Mouse (Mus musculus): ENCODE results near the gene Arpp19. TPM values are rescaled to one million over a fixed set of nuclear protein-coding genes. Genes with fewer than 3 reads are reported as not detected.

Gene Arpp19
- polyA plus RNA-seq, 1 experiment from 2014 or later: 219 TPM

GRCm38 (mm10) chr9:75087823-75088222, 50.4 kb downstream of the Arpp19 start:
- Histone ChIP-seq H3K9me3 (ENCODE audit: control insufficient read depth, low read length) (no peaks in the 10 kb centered on the region), H3K4me1 (ENCODE audit: control insufficient read depth in 2 of 2, insufficient read depth in 2 of 2, low read length in 2 of 2) (peaks cover 0 to 21% of the 10 kb centered on the region in 2 experiments; a peak in 3 of 4 replicates), H3K27ac (replicated peaks in 1 of 2; ENCODE audit: control insufficient read depth in 1 of 2, insufficient read depth in 1 of 2, low read depth in 2 of 2, low read length in 2 of 2) (peak overlapping the region; percentile 54 to 61; a peak in 3 of 4 replicates), H3K9ac (ENCODE audit: low read length) (peak overlapping the region; percentile 34), H3K36me3 (ENCODE audit: control insufficient read depth, insufficient read depth, low read length) (no peaks in the 10 kb centered on the region), H3K27me3 (ENCODE audit: control insufficient read depth, insufficient read depth, low read length) (no peaks in the 10 kb centered on the region), H3K4me3 (ENCODE audit: control insufficient read depth in 1 of 2, insufficient read depth in 1 of 2, low read depth in 1 of 2, low read length in 2 of 2) (no peak overlapping the region), H3K4me2 (ENCODE audit: low read length) (peak overlapping the region; percentile 52)
- ATAC-seq (ENCODE audit: insufficient number of reproducible peaks, insufficient read depth, low FRiP score, low read depth): no peak
- WGBS: 41% methylated on average over 2 of the region's 2 CpGs

GRCm38 (mm10) chr9:75089285-75089684, 51.9 kb downstream of the Arpp19 start:
- H3K4me2 ChIP-seq (ENCODE audit: low read length): no peak overlapping the region
- H3K27ac ChIP-seq (replicated peaks in 1 of 2; ENCODE audit: control insufficient read depth in 1 of 2, insufficient read depth in 1 of 2, low read depth in 2 of 2, low read length in 2 of 2): no peak overlapping the region
- no peak overlapping the region for H3K9ac ChIP-seq (ENCODE audit: low read length)
- 46% methylated on average over 3 of the region's 3 CpGs for WGBS
- H3K36me3 ChIP-seq (ENCODE audit: control insufficient read depth, insufficient read depth, low read length): no peaks in the 10 kb centered on the region
- H3K4me3 ChIP-seq (ENCODE audit: control insufficient read depth in 1 of 2, insufficient read depth in 1 of 2, low read depth in 1 of 2, low read length in 2 of 2): no peak overlapping the region
- peaks cover 0 to 21% of the 10 kb centered on the region in 2 experiments; a peak in 3 of 4 replicates for H3K4me1 ChIP-seq (ENCODE audit: control insufficient read depth in 2 of 2, insufficient read depth in 2 of 2, low read length in 2 of 2)
- H3K27me3 ChIP-seq (ENCODE audit: control insufficient read depth, insufficient read depth, low read length): no peaks in the 10 kb centered on the region
- no peaks in the 10 kb centered on the region for H3K9me3 ChIP-seq (ENCODE audit: control insufficient read depth, low read length)
- ATAC-seq (ENCODE audit: insufficient number of reproducible peaks, insufficient read depth, low FRiP score, low read depth): no peak

GRCm38 (mm10) chr9:75092134-75092533, 54.7 kb downstream of the Arpp19 start:
- no peaks in the 10 kb centered on the region for H3K36me3 ChIP-seq (ENCODE audit: control insufficient read depth, insufficient read depth, low read length)
- no peak for ATAC-seq (ENCODE audit: insufficient number of reproducible peaks, insufficient read depth, low FRiP score, low read depth)
- no peak overlapping the region for H3K4me2 ChIP-seq (ENCODE audit: low read length)
- H3K27me3 ChIP-seq (ENCODE audit: control insufficient read depth, insufficient read depth, low read length): no peaks in the 10 kb centered on the region
- no peak overlapping the region for H3K4me3 ChIP-seq (ENCODE audit: control insufficient read depth in 1 of 2, insufficient read depth in 1 of 2, low read depth in 1 of 2, low read length in 2 of 2)
- H3K27ac ChIP-seq (replicated peaks in 1 of 2; ENCODE audit: control insufficient read depth in 1 of 2, insufficient read depth in 1 of 2, low read depth in 2 of 2, low read length in 2 of 2): no peak overlapping the region
- H3K9me3 ChIP-seq (ENCODE audit: control insufficient read depth, low read length): no peaks in the 10 kb centered on the region
- H3K4me1 ChIP-seq (ENCODE audit: control insufficient read depth in 2 of 2, insufficient read depth in 2 of 2, low read length in 2 of 2): peaks cover 0 to 9% of the 10 kb centered on the region in 2 experiments; a peak in 3 of 4 replicates
- H3K9ac ChIP-seq (ENCODE audit: low read length): no peak overlapping the region
- 76% methylated on average over 1 of the region's 1 CpGs for WGBS

- no peak overlapping the region for H3K4me3 ChIP-seq (ENCODE audit: control insufficient read depth in 1 of 2, insufficient read depth in 1 of 2, low read depth in 1 of 2, low read length in 2 of 2)
- ATAC-seq (ENCODE audit: insufficient number of reproducible peaks, insufficient read depth, low FRiP score, low read depth): no peak
- no peak overlapping the region for H3K4me2 ChIP-seq (ENCODE audit: low read length)
- no peaks in the 10 kb centered on the region for H3K36me3 ChIP-seq (ENCODE audit: control insufficient read depth, insufficient read depth, low read length)
- H3K4me1 ChIP-seq (ENCODE audit: control insufficient read depth in 2 of 2, insufficient read depth in 2 of 2, low read length in 2 of 2): no peaks in the 10 kb centered on the region
- no peak overlapping the region for H3K27ac ChIP-seq (replicated peaks in 1 of 2; ENCODE audit: control insufficient read depth in 1 of 2, insufficient read depth in 1 of 2, low read depth in 2 of 2, low read length in 2 of 2)
- H3K27me3 ChIP-seq (ENCODE audit: control insufficient read depth, insufficient read depth, low read length): no peaks in the 10 kb centered on the region
- WGBS: 88% methylated on average over 3 of the region's 3 CpGs
- no peak overlapping the region for H3K9ac ChIP-seq (ENCODE audit: low read length)
- no peaks in the 10 kb centered on the region for H3K9me3 ChIP-seq (ENCODE audit: control insufficient read depth, low read length)
These were observed 57.3 kb downstream of the Arpp19 start for GRCm38 (mm10) chr9:75094762-75095161.

GRCm38 (mm10) chr9:75098937-75099336, 61.5 kb downstream of the Arpp19 start:
- ATAC-seq (ENCODE audit: insufficient number of reproducible peaks, insufficient read depth, low FRiP score, low read depth): no peak
- 92% methylated on average over 9 of the region's 9 CpGs for WGBS
- no peaks in the 10 kb centered on the region for H3K36me3 ChIP-seq (ENCODE audit: control insufficient read depth, insufficient read depth, low read length)

GRCm38 (mm10) chr9:75100157-75100781, 62.9 kb downstream of the Arpp19 start:
- H3K36me3 ChIP-seq (ENCODE audit: control insufficient read depth, insufficient read depth, low read length): no peaks in the 10 kb centered on the region
- ATAC-seq (ENCODE audit: insufficient number of reproducible peaks, insufficient read depth, low FRiP score, low read depth): no peak
- H3K9ac ChIP-seq (ENCODE audit: low read length): no peak overlapping the region
- H3K9me3 ChIP-seq (ENCODE audit: control insufficient read depth, low read length): no peaks in the 10 kb centered on the region
- no peaks in the 10 kb centered on the region for H3K4me1 ChIP-seq (ENCODE audit: control insufficient read depth in 2 of 2, insufficient read depth in 2 of 2, low read length in 2 of 2)
- no peak overlapping the region for H3K4me2 ChIP-seq (ENCODE audit: low read length)
- no peaks in the 10 kb centered on the region for H3K27me3 ChIP-seq (ENCODE audit: control insufficient read depth, insufficient read depth, low read length)
- no peak overlapping the region for H3K4me3 ChIP-seq (ENCODE audit: control insufficient read depth in 1 of 2, insufficient read depth in 1 of 2, low read depth in 1 of 2, low read length in 2 of 2)
- 89% methylated on average over 8 of the region's 8 CpGs for WGBS
- H3K27ac ChIP-seq (replicated peaks in 1 of 2; ENCODE audit: control insufficient read depth in 1 of 2, insufficient read depth in 1 of 2, low read depth in 2 of 2, low read length in 2 of 2): no peak overlapping the region

More at GRCm38 (mm10) chr9:75098937-75099336, 61.5 kb downstream of the Arpp19 start:
- H3K9ac ChIP-seq (ENCODE audit: low read length): no peak overlapping the region
- H3K27ac ChIP-seq (replicated peaks in 1 of 2; ENCODE audit: control insufficient read depth in 1 of 2, insufficient read depth in 1 of 2, low read depth in 2 of 2, low read length in 2 of 2): no peak overlapping the region
- no peaks in the 10 kb centered on the region for H3K9me3 ChIP-seq (ENCODE audit: control insufficient read depth, low read length)
- no peak overlapping the region for H3K4me3 ChIP-seq (ENCODE audit: control insufficient read depth in 1 of 2, insufficient read depth in 1 of 2, low read depth in 1 of 2, low read length in 2 of 2)
- no peaks in the 10 kb centered on the region for H3K27me3 ChIP-seq (ENCODE audit: control insufficient read depth, insufficient read depth, low read length)
- H3K4me2 ChIP-seq (ENCODE audit: low read length): no peak overlapping the region
- H3K4me1 ChIP-seq (ENCODE audit: control insufficient read depth in 2 of 2, insufficient read depth in 2 of 2, low read length in 2 of 2): no peaks in the 10 kb centered on the region

- Histone ChIP-seq H3K9me3 (ENCODE audit: control insufficient read depth, low read length) (no peaks in the 10 kb centered on the region), H3K36me3 (ENCODE audit: control insufficient read depth, insufficient read depth, low read length) (no peaks in the 10 kb centered on the region), H3K4me1 (ENCODE audit: control insufficient read depth in 2 of 2, insufficient read depth in 2 of 2, low read length in 2 of 2) (no peaks in the 10 kb centered on the region), H3K9ac (ENCODE audit: low read length) (no peak overlapping the region), H3K27me3 (ENCODE audit: control insufficient read depth, insufficient read depth, low read length) (no peaks in the 10 kb centered on the region), H3K27ac (replicated peaks in 1 of 2; ENCODE audit: control insufficient read depth in 1 of 2, insufficient read depth in 1 of 2, low read depth in 2 of 2, low read length in 2 of 2) (no peak overlapping the region), H3K4me2 (ENCODE audit: low read length) (no peak overlapping the region), H3K4me3 (ENCODE audit: control insufficient read depth in 1 of 2, insufficient read depth in 1 of 2, low read depth in 1 of 2, low read length in 2 of 2) (no peak overlapping the region)
- ATAC-seq (ENCODE audit: insufficient number of reproducible peaks, insufficient read depth, low FRiP score, low read depth): no peak
These were observed 64.7 kb downstream of the Arpp19 start for GRCm38 (mm10) chr9:75102131-75102530.

Data from heart, embryonic 14.5 days (tissue).